Mouse (Mus musculus): ENCODE measurements at regions not wholly inside any gene's neighbourhood (a gene's known extent, or its start where the extent isn't known, plus 50 kb on each side); places are given as distances from the start of the nearest gene placed in this dataset.

- Histone ChIP-seq H3K9me3 (ENCODE audit: control insufficient read depth, low read length) (no peaks in the 10 kb centered on the region), H3K27me3 (ENCODE audit: control insufficient read depth, insufficient read depth, low read length) (no peaks in the 10 kb centered on the region), H3K9ac (replicated peaks; ENCODE audit: low read length) (no peak overlapping the region), H3K27ac (replicated peaks; ENCODE audit: low read depth, low read length) (no peak overlapping the region), H3K4me3 (replicated peaks; ENCODE audit: low read depth, low read length) (no peak overlapping the region), H3K4me2 (ENCODE audit: low read length) (no peak overlapping the region), H3K4me1 (ENCODE audit: control insufficient read depth, insufficient read depth, low read length) (no peaks in the 10 kb centered on the region), H3K36me3 (ENCODE audit: control insufficient read depth, insufficient read depth, low read length) (no peaks in the 10 kb centered on the region)
- DNase-seq, result no peak
- 95% methylated on average over 3 of the region's 3 CpGs for WGBS
- no peak for ATAC-seq (ENCODE audit: low FRiP score, low TSS enrichment)
Measured at GRCm38 (mm10) chr3:67661529-67661928, 79.0 kb downstream of the Mfsd1 start.

- Histone ChIP-seq H3K27ac (replicated peaks; ENCODE audit: low read depth, low read length) (no peak overlapping the region), H3K36me3 (ENCODE audit: control insufficient read depth, insufficient read depth, low read length) (no peaks in the 10 kb centered on the region), H3K4me3 (replicated peaks; ENCODE audit: low read depth, low read length) (no peak overlapping the region), H3K27me3 (ENCODE audit: control insufficient read depth, insufficient read depth, low read length) (no peaks in the 10 kb centered on the region), H3K4me2 (ENCODE audit: low read length) (no peak overlapping the region), H3K9me3 (ENCODE audit: control insufficient read depth, low read length) (no peaks in the 10 kb centered on the region), H3K4me1 (ENCODE audit: control insufficient read depth, insufficient read depth, low read length) (no peaks in the 10 kb centered on the region), H3K9ac (replicated peaks; ENCODE audit: low read length) (no peak overlapping the region)
- ATAC-seq (ENCODE audit: low FRiP score, low TSS enrichment), result no peak
- DNase-seq, result no peak
- 53% methylated on average over 6 of the region's 6 CpGs for WGBS
Measured at GRCm38 (mm10) chr3:67709322-67709721, 126.8 kb downstream of the Mfsd1 start.

- Histone ChIP-seq H3K9ac (replicated peaks; ENCODE audit: low read length) (no peak overlapping the region), H3K36me3 (ENCODE audit: control insufficient read depth, insufficient read depth, low read length) (no peaks in the 10 kb centered on the region), H3K27ac (replicated peaks; ENCODE audit: low read depth, low read length) (no peak overlapping the region), H3K4me1 (ENCODE audit: control insufficient read depth, insufficient read depth, low read length) (no peaks in the 10 kb centered on the region), H3K9me3 (ENCODE audit: control insufficient read depth, low read length) (no peaks in the 10 kb centered on the region), H3K27me3 (ENCODE audit: control insufficient read depth, insufficient read depth, low read length) (no peaks in the 10 kb centered on the region), H3K4me2 (ENCODE audit: low read length) (no peak overlapping the region), H3K4me3 (replicated peaks; ENCODE audit: low read depth, low read length) (no peak overlapping the region)
- 71% methylated on average over 2 of the region's 2 CpGs for WGBS
- DNase-seq (no peak), ATAC-seq (ENCODE audit: low FRiP score, low TSS enrichment) (no peak)
Measured at GRCm38 (mm10) chr3:67711716-67712115, 129.2 kb downstream of the Mfsd1 start.

GRCm38 (mm10) chr3:67731921-67732320 lies 149.4 kb downstream of the Mfsd1 start:
- Histone ChIP-seq H3K4me2 (ENCODE audit: low read length) (no peak overlapping the region), H3K27me3 (ENCODE audit: control insufficient read depth, insufficient read depth, low read length) (no peaks in the 10 kb centered on the region), H3K36me3 (ENCODE audit: control insufficient read depth, insufficient read depth, low read length) (no peaks in the 10 kb centered on the region), H3K9me3 (ENCODE audit: control insufficient read depth, low read length) (no peaks in the 10 kb centered on the region), H3K4me3 (replicated peaks; ENCODE audit: low read depth, low read length) (no peak overlapping the region), H3K9ac (replicated peaks; ENCODE audit: low read length) (no peak overlapping the region), H3K4me1 (ENCODE audit: control insufficient read depth, insufficient read depth, low read length) (no peaks in the 10 kb centered on the region), H3K27ac (replicated peaks; ENCODE audit: low read depth, low read length) (no peak overlapping the region)
- no peak for ATAC-seq (ENCODE audit: low FRiP score, low TSS enrichment)
- 93% methylated on average over 3 of the region's 3 CpGs for WGBS
- DNase-seq, result no peak

- no peaks in the 10 kb centered on the region for H3K36me3 ChIP-seq (ENCODE audit: control insufficient read depth, insufficient read depth, low read length)
- H3K9ac ChIP-seq (replicated peaks; ENCODE audit: low read length), result no peak overlapping the region
- no peaks in the 10 kb centered on the region for H3K9me3 ChIP-seq (ENCODE audit: control insufficient read depth, low read length)
- 82% methylated on average over 2 of the region's 2 CpGs for WGBS
- H3K4me1 ChIP-seq (ENCODE audit: control insufficient read depth, insufficient read depth, low read length), result no peaks in the 10 kb centered on the region
- ATAC-seq (ENCODE audit: low FRiP score, low TSS enrichment) (no peak), DNase-seq (no peak)
- no peak overlapping the region for H3K27ac ChIP-seq (replicated peaks; ENCODE audit: low read depth, low read length)
- H3K27me3 ChIP-seq (ENCODE audit: control insufficient read depth, insufficient read depth, low read length), result no peaks in the 10 kb centered on the region
- H3K4me3 ChIP-seq (replicated peaks; ENCODE audit: low read depth, low read length), result no peak overlapping the region
- no peak overlapping the region for H3K4me2 ChIP-seq (ENCODE audit: low read length)
Measured at GRCm38 (mm10) chr3:67732858-67733257, 150.3 kb downstream of the Mfsd1 start.

GRCm38 (mm10) chr3:67754256-67754655 lies 137.8 kb upstream of the Iqcj start:
- 92% methylated on average over 2 of the region's 2 CpGs for WGBS
- Histone ChIP-seq H3K4me2 (ENCODE audit: low read length) (no peak overlapping the region), H3K4me3 (replicated peaks; ENCODE audit: low read depth, low read length) (no peak overlapping the region), H3K27ac (replicated peaks; ENCODE audit: low read depth, low read length) (no peak overlapping the region), H3K36me3 (ENCODE audit: control insufficient read depth, insufficient read depth, low read length) (no peaks in the 10 kb centered on the region), H3K9me3 (ENCODE audit: control insufficient read depth, low read length) (no peaks in the 10 kb centered on the region), H3K4me1 (ENCODE audit: control insufficient read depth, insufficient read depth, low read length) (no peaks in the 10 kb centered on the region), H3K27me3 (ENCODE audit: control insufficient read depth, insufficient read depth, low read length) (no peaks in the 10 kb centered on the region), H3K9ac (replicated peaks; ENCODE audit: low read length) (no peak overlapping the region)
- ATAC-seq (ENCODE audit: low FRiP score, low TSS enrichment) (no peak), DNase-seq (no peak)

GRCm38 (mm10) chr3:67768603-67769002 lies 123.4 kb upstream of the Iqcj start:
- H3K9ac ChIP-seq (replicated peaks; ENCODE audit: low read length), result no peak overlapping the region
- no peak overlapping the region for H3K27ac ChIP-seq (replicated peaks; ENCODE audit: low read depth, low read length)
- no peak overlapping the region for H3K4me3 ChIP-seq (replicated peaks; ENCODE audit: low read depth, low read length)
- no peaks in the 10 kb centered on the region for H3K36me3 ChIP-seq (ENCODE audit: control insufficient read depth, insufficient read depth, low read length)
- no peaks in the 10 kb centered on the region for H3K4me1 ChIP-seq (ENCODE audit: control insufficient read depth, insufficient read depth, low read length)
- H3K27me3 ChIP-seq (ENCODE audit: control insufficient read depth, insufficient read depth, low read length), result no peaks in the 10 kb centered on the region
- H3K9me3 ChIP-seq (ENCODE audit: control insufficient read depth, low read length), result no peaks in the 10 kb centered on the region
- ATAC-seq (ENCODE audit: low FRiP score, low TSS enrichment), result no peak
- no peak overlapping the region for H3K4me2 ChIP-seq (ENCODE audit: low read length)
- WGBS, result 75% methylated on average over 2 of the region's 2 CpGs
- no peak for DNase-seq

- DNase-seq (no peak), ATAC-seq (ENCODE audit: low FRiP score, low TSS enrichment) (no peak)
- H3K27ac ChIP-seq (replicated peaks; ENCODE audit: low read depth, low read length), result no peak overlapping the region
- H3K4me1 ChIP-seq (ENCODE audit: control insufficient read depth, insufficient read depth, low read length), result no peaks in the 10 kb centered on the region
- 80% methylated on average over 2 of the region's 2 CpGs for WGBS
- no peaks in the 10 kb centered on the region for H3K27me3 ChIP-seq (ENCODE audit: control insufficient read depth, insufficient read depth, low read length)
- H3K9me3 ChIP-seq (ENCODE audit: control insufficient read depth, low read length), result no peaks in the 10 kb centered on the region
- H3K4me2 ChIP-seq (ENCODE audit: low read length), result no peak overlapping the region
- no peak overlapping the region for H3K9ac ChIP-seq (replicated peaks; ENCODE audit: low read length)
- no peak overlapping the region for H3K4me3 ChIP-seq (replicated peaks; ENCODE audit: low read depth, low read length)
- H3K36me3 ChIP-seq (ENCODE audit: control insufficient read depth, insufficient read depth, low read length), result no peaks in the 10 kb centered on the region
Measured at GRCm38 (mm10) chr3:67773403-67773802, 118.6 kb upstream of the Iqcj start.

GRCm38 (mm10) chr3:67782177-67782576 lies 109.8 kb upstream of the Iqcj start:
- 94% methylated on average over 4 of the region's 4 CpGs for WGBS
- no peak for DNase-seq
- H3K4me2 ChIP-seq (ENCODE audit: low read length), result no peak overlapping the region
- no peaks in the 10 kb centered on the region for H3K27me3 ChIP-seq (ENCODE audit: control insufficient read depth, insufficient read depth, low read length)
- H3K27ac ChIP-seq (replicated peaks; ENCODE audit: low read depth, low read length), result no peak overlapping the region
- ATAC-seq (ENCODE audit: low FRiP score, low TSS enrichment), result no peak
- H3K4me1 ChIP-seq (ENCODE audit: control insufficient read depth, insufficient read depth, low read length), result no peaks in the 10 kb centered on the region
- H3K9me3 ChIP-seq (ENCODE audit: control insufficient read depth, low read length), result no peaks in the 10 kb centered on the region; the same call in 1 of the 2 replicates
- H3K9ac ChIP-seq (replicated peaks; ENCODE audit: low read length), result no peak overlapping the region
- H3K36me3 ChIP-seq (ENCODE audit: control insufficient read depth, insufficient read depth, low read length), result no peaks in the 10 kb centered on the region
- H3K4me3 ChIP-seq (replicated peaks; ENCODE audit: low read depth, low read length), result no peak overlapping the region

All from midbrain, embryonic 14.5 days (tissue).